ENCODE assay signal across 15 mouse cellular contexts in the genomic region with DNA sequence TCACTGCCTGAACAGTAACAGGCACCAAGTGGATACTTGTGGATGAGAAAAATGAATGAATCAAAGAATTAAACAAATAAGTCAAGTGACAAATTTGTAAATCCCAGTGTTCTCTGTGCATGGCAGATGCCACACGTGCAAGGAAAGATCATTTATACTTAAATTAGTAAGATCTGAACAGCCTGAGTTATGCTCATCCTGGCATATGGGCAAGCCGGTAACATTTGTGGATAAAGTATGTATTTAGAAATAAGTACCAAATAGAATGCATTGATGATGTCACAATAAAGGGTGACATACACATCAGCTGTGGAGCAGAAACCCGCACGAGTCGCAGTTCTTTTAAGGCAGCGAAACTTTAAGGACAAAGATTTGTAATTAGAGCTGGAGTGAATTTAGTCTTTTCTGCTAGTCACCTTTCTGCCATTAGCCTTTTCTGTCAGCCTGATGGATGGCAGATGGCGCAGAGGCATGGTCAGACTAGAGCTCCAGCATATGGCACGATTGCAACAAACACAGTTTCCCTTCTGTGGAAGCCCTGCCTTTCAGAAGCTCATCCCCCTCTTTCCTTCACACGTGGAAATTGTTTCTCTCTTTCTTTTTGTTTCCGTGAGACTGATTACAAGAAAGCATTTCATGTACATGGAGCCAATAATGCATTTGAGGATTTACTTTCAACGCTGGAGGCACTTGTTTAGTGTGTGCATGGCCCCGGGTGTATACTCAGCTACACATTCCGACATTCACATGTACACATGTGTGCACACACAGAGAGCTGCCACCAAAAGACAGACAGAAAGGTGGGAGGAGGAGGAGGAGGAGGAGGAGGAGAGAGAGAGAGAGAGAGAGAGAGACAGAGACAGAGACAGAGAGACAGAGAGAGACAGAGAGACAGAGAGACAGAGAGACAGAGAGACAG.
DNase-seq lines count a peak whose midpoint lies in the region; ATAC-seq and TF ChIP-seq lines count a peak whose summit lies in the region.
"Had no signal": no experiment of that assay in that cellular context is flagged by ENCODE, and none has a peak within 500 bp of the region (broad histone marks: within the 10 kb centered on the region; RNA-seq: fewer than 3 reads in every experiment).

No protein-coding gene starts in this region.

- no peaks in the 10 kb centered on the region for H3K79me2 ChIP-seq in heart, adult 2 months (replicated peaks; ENCODE audit: control insufficient read depth, insufficient read depth, low read length)

- no peak for TF ChIP-seq EP300 in heart, adult 2 months (IDR thresholded peaks at IDR 0.05; ENCODE audit: insufficient read depth, low read depth, low read length)

- no peak overlapping the region for H3K4me3 ChIP-seq in lung, embryonic 14.5 days (ENCODE audit: low read depth, low read length)
- H3K4me3 ChIP-seq in embryonic facial prominence, embryonic 14.5 days (ENCODE audit: low read depth, low read length), result no peak overlapping the region
- no peak overlapping the region for H3K4me3 ChIP-seq in heart, adult 2 months

- no peak for TF ChIP-seq POLR2A in heart, adult 2 months (IDR thresholded peaks at IDR 0.05; ENCODE audit: insufficient read depth, low read depth, low read length)

- no peak for TF ChIP-seq CTCF in lung, embryonic 14.5 days (IDR thresholded peaks at IDR 0.05; ENCODE audit: low read depth)
- no peak for TF ChIP-seq CTCF in heart, adult 2 months (IDR thresholded peaks at IDR 0.05)

- H3K4me1 ChIP-seq in lung, embryonic 14.5 days (ENCODE audit: insufficient read depth), result no peaks in the 10 kb centered on the region
- no peaks in the 10 kb centered on the region for H3K4me1 ChIP-seq in embryonic facial prominence, embryonic 14.5 days (ENCODE audit: control insufficient read depth, insufficient read depth, low read length)
- no peaks in the 10 kb centered on the region for H3K4me1 ChIP-seq in heart, adult 2 months (ENCODE audit: control insufficient read depth, insufficient read depth, low read length)

- H3K9ac ChIP-seq in lung, embryonic 14.5 days, result no peak overlapping the region
- H3K9ac ChIP-seq in embryonic facial prominence, embryonic 14.5 days (ENCODE audit: low read depth, low read length), result no peak overlapping the region
- H3K9ac ChIP-seq in heart, adult 2 months (ENCODE audit: low read depth, low read length), result no peak overlapping the region
- H3K9ac ChIP-seq: liver, embryonic 14.5 days had no signal

- 62% methylated on average over 13 of the region's 13 CpGs for WGBS in lung, embryonic 14.5 days
- 47% methylated on average over 13 of the region's 13 CpGs for WGBS in embryonic facial prominence, embryonic 14.5 days
- WGBS in heart, adult 2 months, result 77% methylated on average over 13 of the region's 13 CpGs

- no peaks in the 10 kb centered on the region for H3K36me3 ChIP-seq in lung, embryonic 14.5 days (ENCODE audit: insufficient read depth)
- no peaks in the 10 kb centered on the region for H3K36me3 ChIP-seq in embryonic facial prominence, embryonic 14.5 days (ENCODE audit: control insufficient read depth, insufficient read depth, low read length)
- no peaks in the 10 kb centered on the region for H3K36me3 ChIP-seq in heart, adult 2 months (ENCODE audit: control insufficient read depth, insufficient read depth, low read length)
- H3K36me3 ChIP-seq: G1E had no signal

- H3K27ac ChIP-seq in lung, embryonic 14.5 days (ENCODE audit: low read depth), result no peak overlapping the region
- H3K27ac ChIP-seq in embryonic facial prominence, embryonic 14.5 days (replicated peaks; ENCODE audit: low read depth, low read length), result no peak overlapping the region
- no peak overlapping the region for H3K27ac ChIP-seq in heart, adult 2 months
- H3K27ac ChIP-seq: liver, embryonic 14.5 days had no signal

- H3K9me3 ChIP-seq in lung, embryonic 14.5 days (ENCODE audit: low read depth, low read length), result no peaks in the 10 kb centered on the region
- H3K9me3 ChIP-seq in embryonic facial prominence, embryonic 14.5 days (ENCODE audit: control insufficient read depth, low read length), result no peaks in the 10 kb centered on the region

- ATAC-seq in lung, embryonic 14.5 days (ENCODE audit: insufficient read depth), result no peak
- no peak for ATAC-seq in embryonic facial prominence, embryonic 14.5 days (ENCODE audit: low read depth)
- ATAC-seq: activated CD4-positive, CD25-positive, alpha-beta regulatory T cell, adult 4 months had no signal

- no peak overlapping the region for H3K4me2 ChIP-seq in lung, embryonic 14.5 days
- H3K4me2 ChIP-seq in embryonic facial prominence, embryonic 14.5 days (ENCODE audit: low read depth, low read length), result no peak overlapping the region

- DNase-seq in embryo, embryonic 10 days (ENCODE audit: low spot score), result peak; percentile 20
- no peak for DNase-seq in embryo, embryonic 9.5 days (ENCODE audit: extremely low spot score)
- DNase-seq in lung, embryonic 14.5 days, result peak; percentile 3
- DNase-seq in lung, adult 18-20 months, result no peak
- DNase-seq in embryonic facial prominence, embryonic 14.5 days (ENCODE audit: low spot score), result peak; percentile 47
- peak; percentile 48 to 62 for DNase-seq in layer of hippocampus, postnatal 14 days (ENCODE audit: low spot score in 2 of 2)
- DNase-seq in adrenal gland, adult 8-10 months, result no peak
- no peak for DNase-seq in heart, adult 2 months
- DNase-seq: gastrocnemius, postnatal 36 days; heart, postnatal 14 days; midbrain, embryonic 14.5 days; thymus, postnatal 4 days had no signal

- intact Hi-C loops in heart, adult 2 months (cut with DNase I), result no loop called here

- H3K27me3 ChIP-seq in lung, embryonic 14.5 days (ENCODE audit: insufficient read depth, low read length), result no peaks in the 10 kb centered on the region
- H3K27me3 ChIP-seq in embryonic facial prominence, embryonic 14.5 days (replicated peaks; ENCODE audit: control insufficient read depth, insufficient read depth, low read length), result no peaks in the 10 kb centered on the region
- H3K27me3 ChIP-seq in heart, adult 2 months (ENCODE audit: control insufficient read depth, insufficient read depth, low read length), result no peaks in the 10 kb centered on the region

Comparison
In these comparisons a context has a peak if more than half of its experiments do, and no peak if none do; other contexts are left out.
1. DNase-seq: peak in embryo, embryonic 10 days (single experiment), lung, embryonic 14.5 days (single experiment), embryonic facial prominence, embryonic 14.5 days (single experiment) and layer of hippocampus, postnatal 14 days (2 of 2); none in embryo, embryonic 9.5 days (single experiment), lung, adult 18-20 months (0 of 2), adrenal gland, adult 8-10 months (single experiment) and heart, adult 2 months (0 of 2).